Mouse (Mus musculus): ENCODE results near the gene Gfy. TPM values are rescaled to one million over a fixed set of nuclear protein-coding genes. Genes with fewer than 3 reads are reported as not detected.

Gfy gene
- polyA plus RNA-seq (2015; fragmentation: Nextera tagmentation; extraction: Ambion mirVana) = 0.15 TPM in 1 of 2 replicates, not detected in the other

GRCm38 (mm10) chr7:45179469-45179868 lies at the start of gene Gfy:
TSS of gene Gfy (minus strand) at chr7:45179569.

GRCm38 (mm10) chr7:45215673-45216441 lies 36.5 kb upstream of the Gfy start, which contains the start of gene Tead2:
TSS of gene Tead2 (plus strand) at chr7:45215753.

GRCm38 (mm10) chr7:45211851-45212251 lies 32.5 kb upstream of the Gfy start, which contains the start of gene Dkkl1:
TSS of gene Dkkl1 (minus strand) at chr7:45212147.

GRCm38 (mm10) chr7:45204380-45205143 lies 25.2 kb upstream of the Gfy start, which contains the start of gene Ccdc155:
TSS of gene Ccdc155 (minus strand) at chr7:45204892.

GRCm38 (mm10) chr7:45180896-45181477 lies 1.6 kb upstream of the Gfy start, which contains the start of gene Pth2:
TSS of gene Pth2 (plus strand) at chr7:45180995.

GRCm38 (mm10) chr7:45163735-45164490 lies 15.5 kb downstream of the Gfy start, which contains the start of gene Slc17a7:
TSS of gene Slc17a7 (plus strand) at chr7:45163949.

GRCm38 (mm10) chr7:45154096-45154992 lies 25.0 kb downstream of the Gfy start, which contains the start of the genes Pih1d1 and Aldh16a1:
TSS of gene Pih1d1 (plus strand) at chr7:45154303.
TSS of gene Aldh16a1 (minus strand) at chr7:45154584.

GRCm38 (mm10) chr7:45135993-45136567 lies 43.3 kb downstream of the Gfy start, which contains the start of the genes Gm45713 and Flt3l:
TSS of gene Gm45713 (minus strand) at chr7:45136231.
TSS of gene Flt3l (minus strand) at chr7:45136432.

GRCm38 (mm10) chr7:45128624-45129246 lies 50.6 kb downstream of the Gfy start, which contains the start of gene Rpl13a:
TSS of gene Rpl13a (minus strand) at chr7:45128761.

Small RNA genes within 50 kb of the gene (microRNA-seq; reads per million reads assigned to microRNA genes)
- gene Mir5121 = 2.6 to 11.9 reads per million in 2 experiments
- 0 reads per million in 2 experiments for gene Mir7055

Other genes starting within 250 kb of the Gfy start
- 0.10 and 0.15 TPM in 2 replicates for gene Tsks, start 236.4 kb downstream of the Gfy start, polyA plus RNA-seq (2015; fragmentation: Nextera tagmentation; extraction: Ambion mirVana)
- gene Cpt1c, start 204.7 kb downstream of the Gfy start, polyA plus RNA-seq (2015; fragmentation: Nextera tagmentation; extraction: Ambion mirVana) = 7.1 and 8.2 TPM in 2 replicates
- 287 and 322 TPM in 2 replicates for gene Prmt1, start 193.0 kb downstream of the Gfy start, polyA plus RNA-seq (2015; fragmentation: Nextera tagmentation; extraction: Ambion mirVana)
- gene Irf3, start 181.9 kb downstream of the Gfy start, polyA plus RNA-seq (2015; fragmentation: Nextera tagmentation; extraction: Ambion mirVana) = 46.8 and 50.0 TPM in 2 replicates
- gene Bcl2l12, start 180.9 kb downstream of the Gfy start, polyA plus RNA-seq (2015; fragmentation: Nextera tagmentation; extraction: Ambion mirVana) = 24.3 and 26.6 TPM in 2 replicates
- gene Scaf1, start 163.2 kb downstream of the Gfy start, polyA plus RNA-seq (2015; fragmentation: Nextera tagmentation; extraction: Ambion mirVana) = 19.9 and 21.5 TPM in 2 replicates
- gene Rras, start 161.6 kb downstream of the Gfy start, polyA plus RNA-seq (2015; fragmentation: Nextera tagmentation; extraction: Ambion mirVana) = 165 and 172 TPM in 2 replicates
- 5.4 and 6.6 TPM in 2 replicates for gene Prr12, start 126.7 kb downstream of the Gfy start, polyA plus RNA-seq (2015; fragmentation: Nextera tagmentation; extraction: Ambion mirVana)
- 44.0 and 45.1 TPM in 2 replicates for gene Nosip, start 117.1 kb downstream of the Gfy start, polyA plus RNA-seq (2015; fragmentation: Nextera tagmentation; extraction: Ambion mirVana)
- gene Prrg2, start 116.9 kb downstream of the Gfy start, polyA plus RNA-seq (2015; fragmentation: Nextera tagmentation; extraction: Ambion mirVana) = 20.2 and 23.5 TPM in 2 replicates
- 177 and 263 TPM in 2 replicates for gene Rcn3, start 87.3 kb downstream of the Gfy start, polyA plus RNA-seq (2015; fragmentation: Nextera tagmentation; extraction: Ambion mirVana)
- 95.2 and 152 TPM in 2 replicates for gene Fcgrt, start 75.7 kb downstream of the Gfy start, polyA plus RNA-seq (2015; fragmentation: Nextera tagmentation; extraction: Ambion mirVana)
- gene Rps11, start 55.1 kb downstream of the Gfy start, polyA plus RNA-seq (2015; fragmentation: Nextera tagmentation; extraction: Ambion mirVana) = 745 and 781 TPM in 2 replicates
- 925 and 1,005 TPM in 2 replicates for gene Rpl13a, start 50.8 kb downstream of the Gfy start, polyA plus RNA-seq (2015; fragmentation: Nextera tagmentation; extraction: Ambion mirVana)
- 0.52 and 0.86 TPM in 2 replicates for gene Gm45713, start 43.3 kb downstream of the Gfy start, polyA plus RNA-seq (2015; fragmentation: Nextera tagmentation; extraction: Ambion mirVana)
- 1.0 and 2.3 TPM in 2 replicates for gene Flt3l, start 43.1 kb downstream of the Gfy start, polyA plus RNA-seq (2015; fragmentation: Nextera tagmentation; extraction: Ambion mirVana)
- gene Pih1d1, start 25.3 kb downstream of the Gfy start, polyA plus RNA-seq (2015; fragmentation: Nextera tagmentation; extraction: Ambion mirVana) = 50.8 and 52.5 TPM in 2 replicates
- gene Aldh16a1, start 25.0 kb downstream of the Gfy start, polyA plus RNA-seq (2015; fragmentation: Nextera tagmentation; extraction: Ambion mirVana) = 18.4 and 21.6 TPM in 2 replicates
- 0.22 and 0.46 TPM in 2 replicates for gene Slc17a7, start 15.6 kb downstream of the Gfy start, polyA plus RNA-seq (2015; fragmentation: Nextera tagmentation; extraction: Ambion mirVana)
- gene Pth2, start 1.4 kb upstream of the Gfy start, polyA plus RNA-seq (2015; fragmentation: Nextera tagmentation; extraction: Ambion mirVana) = not detected in 2 replicates
- 1.0 and 2.0 TPM in 2 replicates for gene Ccdc155, start 25.3 kb upstream of the Gfy start, polyA plus RNA-seq (2015; fragmentation: Nextera tagmentation; extraction: Ambion mirVana)
- gene Dkkl1, start 32.6 kb upstream of the Gfy start, polyA plus RNA-seq (2015; fragmentation: Nextera tagmentation; extraction: Ambion mirVana) = 0.23 and 6.5 TPM in 2 replicates
- 28.9 and 29.6 TPM in 2 replicates for gene Tead2, start 36.2 kb upstream of the Gfy start, polyA plus RNA-seq (2015; fragmentation: Nextera tagmentation; extraction: Ambion mirVana)
- 3.6 and 5.9 TPM in 2 replicates for gene Cd37, start 59.5 kb upstream of the Gfy start, polyA plus RNA-seq (2015; fragmentation: Nextera tagmentation; extraction: Ambion mirVana)
- not detected in 2 replicates for gene Slc6a16, start 61.5 kb upstream of the Gfy start, polyA plus RNA-seq (2015; fragmentation: Nextera tagmentation; extraction: Ambion mirVana)
- gene Slc6a21, start 97.9 kb upstream of the Gfy start, polyA plus RNA-seq (2015; fragmentation: Nextera tagmentation; extraction: Ambion mirVana) = not detected in 2 replicates
- gene Trpm4, start 154.2 kb upstream of the Gfy start, polyA plus RNA-seq (2015; fragmentation: Nextera tagmentation; extraction: Ambion mirVana) = 15.3 and 15.4 TPM in 2 replicates
- 94.0 and 120 TPM in 2 replicates for gene Hrc, start 155.7 kb upstream of the Gfy start, polyA plus RNA-seq (2015; fragmentation: Nextera tagmentation; extraction: Ambion mirVana)
- gene Ppfia3, start 187.4 kb upstream of the Gfy start, polyA plus RNA-seq (2015; fragmentation: Nextera tagmentation; extraction: Ambion mirVana) = 3.2 and 4.0 TPM in 2 replicates
- gene Lin7b, start 191.0 kb upstream of the Gfy start, polyA plus RNA-seq (2015; fragmentation: Nextera tagmentation; extraction: Ambion mirVana) = 1.5 and 2.0 TPM in 2 replicates
- 64.7 and 74.9 TPM in 2 replicates for gene Snrnp70, start 216.2 kb upstream of the Gfy start, polyA plus RNA-seq (2015; fragmentation: Nextera tagmentation; extraction: Ambion mirVana)
- 3.5 and 4.7 TPM in 2 replicates for gene Kcna7, start 226.1 kb upstream of the Gfy start, polyA plus RNA-seq (2015; fragmentation: Nextera tagmentation; extraction: Ambion mirVana)
- gene Ntf5, start 234.1 kb upstream of the Gfy start, polyA plus RNA-seq (2015; fragmentation: Nextera tagmentation; extraction: Ambion mirVana) = 0.09 and 0.17 TPM in 2 replicates
- gene Lhb, start 241.3 kb upstream of the Gfy start, polyA plus RNA-seq (2015; fragmentation: Nextera tagmentation; extraction: Ambion mirVana) = not detected in 2 replicates

Measured in skeletal muscle tissue, postnatal 0 days (tissue).